Mouse (Mus musculus): ENCODE data around the gene Gm10228. TPM values are rescaled to one million over a fixed set of nuclear protein-coding genes. Genes with fewer than 3 reads are reported as not detected.

Gene Gm10228
- not detected for polyA plus RNA-seq (2017; shearing (Covaris generic))

GRCm38 (mm10) chr16:89041372-89041771 lies at the start of gene Gm10228:
TSS of gene Gm10228 (minus strand) at chr16:89041472.

GRCm38 (mm10) chr16:89063902-89064301 lies 22.6 kb upstream of the Gm10228 start, which contains the start of gene 1110025L11Rik:
TSS of gene 1110025L11Rik (minus strand) at chr16:89064002.

GRCm38 (mm10) chr16:89047783-89048182 lies 6.5 kb upstream of the Gm10228 start, which contains the start of gene Krtap6-5:
TSS of gene Krtap6-5 (minus strand) at chr16:89047883.

GRCm38 (mm10) chr16:89031399-89031798 lies 9.9 kb downstream of the Gm10228 start, which contains the start of gene Krtap6-1:
TSS of gene Krtap6-1 (plus strand) at chr16:89031699.

GRCm38 (mm10) chr16:89014984-89015383 lies 26.3 kb downstream of the Gm10228 start, which contains the start of gene Gm10229:
TSS of gene Gm10229 (plus strand) at chr16:89015284.

GRCm38 (mm10) chr16:89010659-89011058 lies 30.6 kb downstream of the Gm10228 start, which contains the start of gene Krtap22-2:
TSS of gene Krtap22-2 (minus strand) at chr16:89010759.

Other genes starting within 250 kb of the Gm10228 start
- not detected for gene Gm20741, start 229.3 kb downstream of the Gm10228 start, polyA plus RNA-seq (2017; shearing (Covaris generic))
- gene Krtap15, start 221.3 kb downstream of the Gm10228 start, polyA plus RNA-seq (2017; shearing (Covaris generic)) = not detected
- gene Krtap14, start 215.3 kb downstream of the Gm10228 start, polyA plus RNA-seq (2017; shearing (Covaris generic)) = not detected
- not detected for gene Krtap19-1, start 172.1 kb downstream of the Gm10228 start, polyA plus RNA-seq (2017; shearing (Covaris generic))
- gene Krtap19-2, start 167.2 kb downstream of the Gm10228 start, polyA plus RNA-seq (2017; shearing (Covaris generic)) = not detected
- not detected for gene Krtap19-3, start 163.4 kb downstream of the Gm10228 start, polyA plus RNA-seq (2017; shearing (Covaris generic))
- gene Krtap19-4, start 156.4 kb downstream of the Gm10228 start, polyA plus RNA-seq (2017; shearing (Covaris generic)) = not detected
- not detected for gene Krtap19-5, start 145.0 kb downstream of the Gm10228 start, polyA plus RNA-seq (2017; shearing (Covaris generic))
- gene Krtap19-9b, start 109.2 kb downstream of the Gm10228 start, polyA plus RNA-seq (2017; shearing (Covaris generic)) = not detected
- gene Krtap16-3, start 78.6 kb downstream of the Gm10228 start, polyA plus RNA-seq (2017; shearing (Covaris generic)) = not detected
- gene Krtap22-2, start 30.7 kb downstream of the Gm10228 start, polyA plus RNA-seq (2017; shearing (Covaris generic)) = not detected
- gene Gm10229, start 26.2 kb downstream of the Gm10228 start, polyA plus RNA-seq (2017; shearing (Covaris generic)) = not detected
- gene Krtap6-1, start 9.8 kb downstream of the Gm10228 start, polyA plus RNA-seq (2017; shearing (Covaris generic)) = not detected
- not detected for gene Krtap6-5, start 6.4 kb upstream of the Gm10228 start, polyA plus RNA-seq (2017; shearing (Covaris generic))
- gene 1110025L11Rik, start 22.5 kb upstream of the Gm10228 start, polyA plus RNA-seq (2017; shearing (Covaris generic)) = not detected
- not detected for gene Krtap6-3, start 42.5 kb upstream of the Gm10228 start, polyA plus RNA-seq (2017; shearing (Covaris generic))
- not detected for gene Gm6358, start 99.4 kb upstream of the Gm10228 start, polyA plus RNA-seq (2017; shearing (Covaris generic))
- gene Gm10061, start 109.6 kb upstream of the Gm10228 start, polyA plus RNA-seq (2017; shearing (Covaris generic)) = not detected
- not detected for gene Gm9789, start 116.5 kb upstream of the Gm10228 start, polyA plus RNA-seq (2017; shearing (Covaris generic))
- not detected for gene Gm7735, start 128.0 kb upstream of the Gm10228 start, polyA plus RNA-seq (2017; shearing (Covaris generic))
- gene 1110057P08Rik, start 133.3 kb upstream of the Gm10228 start, polyA plus RNA-seq (2017; shearing (Covaris generic)) = not detected
- gene Krtap20-2, start 164.4 kb upstream of the Gm10228 start, polyA plus RNA-seq (2017; shearing (Covaris generic)) = not detected